Mouse (Mus musculus): ENCODE data around the gene Atp10a. TPM values are rescaled to one million over a fixed set of nuclear protein-coding genes. Genes with fewer than 3 reads are reported as not detected.

Atp10a gene
- polyA plus RNA-seq, 1 experiment from 2014 or later: 2.4 TPM

DNA sequence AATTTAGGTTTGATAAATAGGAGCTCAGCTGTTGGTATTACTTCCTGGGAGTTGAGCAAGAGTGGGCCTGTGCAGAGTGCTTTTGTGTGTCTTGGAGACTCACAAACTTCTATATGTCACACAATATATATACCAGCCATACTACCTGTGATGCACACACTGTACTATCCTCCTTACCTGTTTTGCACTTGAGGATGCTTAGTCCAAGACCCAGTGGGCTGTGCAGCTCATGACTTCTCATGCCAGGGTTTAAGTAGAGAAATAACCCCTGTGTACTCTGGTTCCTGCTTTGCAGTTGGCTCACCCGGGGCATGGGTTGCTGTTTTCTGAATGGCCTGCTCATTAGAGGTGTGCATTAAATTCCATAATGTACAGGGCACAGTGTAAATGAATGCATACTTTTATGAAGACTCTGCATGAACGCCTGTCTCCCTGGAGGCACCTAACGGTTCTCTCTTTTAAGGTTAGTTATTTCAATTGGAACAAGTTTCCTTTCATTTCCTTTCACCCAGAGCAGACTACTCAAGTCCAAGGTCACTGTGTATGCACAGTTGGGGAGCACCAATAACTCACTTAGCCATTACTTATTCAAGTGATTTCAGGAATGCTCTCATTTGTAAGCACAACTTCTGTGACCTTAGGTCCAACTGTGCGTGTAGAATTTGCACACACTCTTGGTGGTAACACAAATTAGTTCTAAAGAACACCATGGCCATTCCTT lies 63.4 kb downstream of the Atp10a start:
- Histone ChIP-seq H3K9me3 (no peaks in the 10 kb centered on the region), H3K4me1 (no peaks in the 10 kb centered on the region)
- no peak for ATAC-seq (ENCODE audit: low FRiP score, low read depth)

DNA sequence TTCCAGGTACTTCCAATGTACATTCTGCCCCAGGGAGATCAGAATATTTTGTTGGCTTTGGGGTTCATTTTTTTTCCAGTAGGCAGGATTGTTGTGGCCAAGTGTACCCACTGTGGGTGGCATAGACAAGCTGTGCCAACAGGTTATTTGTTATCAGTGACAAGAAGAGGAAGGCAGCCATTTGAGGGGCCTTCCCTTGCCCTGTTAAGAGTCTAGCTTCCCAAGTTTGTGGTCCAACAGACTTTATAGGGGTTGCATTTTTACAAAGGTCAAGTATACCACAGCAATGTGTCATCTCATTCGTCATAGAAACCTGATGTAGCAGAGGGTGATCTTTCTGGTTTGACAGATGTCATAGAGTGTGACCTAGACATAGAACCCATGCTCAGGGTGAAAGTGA lies 66.3 kb downstream of the Atp10a start:
- no peak overlapping the region for H3K9ac ChIP-seq (replicated peaks)
- WGBS: 94% methylated on average over 1 of the region's 1 CpGs
- H3K27me3 ChIP-seq: no peaks in the 10 kb centered on the region
- H3K27ac ChIP-seq (replicated peaks): no peak overlapping the region
- no peaks in the 10 kb centered on the region for H3K4me1 ChIP-seq
- H3K4me2 ChIP-seq (replicated peaks): no peak overlapping the region
- no peak for ATAC-seq (ENCODE audit: low FRiP score, low read depth)
- no peak overlapping the region for H3K4me3 ChIP-seq
- no peaks in the 10 kb centered on the region for H3K9me3 ChIP-seq
- H3K36me3 ChIP-seq: no peaks in the 10 kb centered on the region

More for the DNA sequence above, 63.4 kb downstream of the Atp10a start:
- Histone ChIP-seq H3K27me3 (no peaks in the 10 kb centered on the region), H3K4me2 (replicated peaks) (no peak overlapping the region), H3K36me3 (no peaks in the 10 kb centered on the region), H3K4me3 (no peak overlapping the region), H3K9ac (replicated peaks) (no peak overlapping the region), H3K27ac (replicated peaks) (no peak overlapping the region)
- 73% methylated on average over 4 of the region's 4 CpGs for WGBS

DNA sequence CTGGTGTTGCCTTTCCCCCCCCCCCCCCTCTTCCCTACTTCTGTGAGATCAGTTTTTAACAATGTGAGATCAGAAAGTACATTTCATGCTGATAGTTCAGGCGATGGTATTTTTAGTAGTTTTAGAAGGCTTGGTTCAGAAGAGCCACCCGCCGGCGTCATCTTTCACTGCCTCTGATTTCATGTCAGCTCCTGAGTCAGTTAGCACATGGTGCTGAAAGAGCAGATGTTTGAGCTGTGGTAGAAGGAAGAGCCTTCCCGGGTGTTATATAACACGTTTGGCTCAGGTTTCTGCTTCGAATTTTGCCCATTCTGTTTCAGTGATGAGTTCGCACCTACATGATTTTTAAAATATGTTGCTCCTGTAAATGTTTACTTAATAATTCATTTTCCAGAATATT lies 74.2 kb downstream of the Atp10a start:
- Histone ChIP-seq H3K36me3 (no peaks in the 10 kb centered on the region), H3K9ac (replicated peaks) (no peak overlapping the region), H3K27ac (replicated peaks) (no peak overlapping the region), H3K4me3 (no peak overlapping the region), H3K27me3 (no peaks in the 10 kb centered on the region), H3K9me3 (no peaks in the 10 kb centered on the region), H3K4me1 (no peaks in the 10 kb centered on the region), H3K4me2 (replicated peaks) (no peak overlapping the region)
- 71% methylated on average over 8 of the region's 8 CpGs for WGBS
- no peak for ATAC-seq (ENCODE audit: low FRiP score, low read depth)

DNA sequence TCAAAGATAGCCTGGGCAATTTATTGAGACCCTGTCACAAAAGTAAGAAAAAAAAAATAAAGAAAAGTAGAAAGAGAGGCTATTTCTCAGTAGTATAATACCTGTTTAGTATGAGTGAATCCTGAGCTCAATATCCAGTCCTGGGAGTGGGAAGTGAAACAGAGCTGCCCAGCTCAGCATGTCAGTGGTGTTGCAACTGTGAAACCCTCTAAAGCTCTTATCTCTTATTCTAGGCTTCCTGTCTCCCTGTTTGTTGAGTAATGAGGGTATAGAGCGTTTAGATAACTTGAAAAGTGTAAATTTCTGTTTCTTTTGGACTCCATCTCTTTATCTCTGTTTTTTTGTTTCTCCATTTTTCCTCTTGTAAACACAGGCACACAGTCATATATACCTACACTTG lies 74.9 kb downstream of the Atp10a start:
- Histone ChIP-seq H3K9me3 (no peaks in the 10 kb centered on the region), H3K27me3 (no peaks in the 10 kb centered on the region), H3K27ac (replicated peaks) (no peak overlapping the region), H3K4me3 (no peak overlapping the region), H3K9ac (replicated peaks) (no peak overlapping the region), H3K4me2 (replicated peaks) (no peak overlapping the region), H3K36me3 (no peaks in the 10 kb centered on the region), H3K4me1 (no peaks in the 10 kb centered on the region)
- ATAC-seq (ENCODE audit: low FRiP score, low read depth): no peak
- 89% methylated on average over 1 of the region's 1 CpGs for WGBS

DNA sequence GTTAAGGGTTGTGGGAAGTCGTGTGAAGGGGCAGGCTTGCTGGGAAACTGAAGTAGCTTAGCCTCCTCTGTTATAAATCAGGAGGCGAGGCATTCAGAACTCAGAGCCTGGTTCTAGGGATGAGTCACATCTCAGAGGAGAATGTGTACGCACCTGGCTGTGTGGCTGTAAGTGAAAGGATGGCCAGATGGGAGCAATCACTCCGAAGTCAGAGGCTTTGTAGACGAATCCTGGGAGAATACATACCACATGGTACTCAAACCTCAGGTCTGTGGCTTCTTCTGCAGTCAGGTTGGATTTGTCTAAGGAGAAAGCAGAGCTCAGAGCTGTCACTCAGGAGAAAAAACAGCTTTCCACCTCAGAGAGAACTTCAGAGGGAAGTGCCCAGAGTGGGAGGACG lies 76.4 kb downstream of the Atp10a start:
- ATAC-seq (ENCODE audit: low FRiP score, low read depth): no peak; the same call in 1 of the 2 replicates
- no peaks in the 10 kb centered on the region for H3K27me3 ChIP-seq
- H3K9ac ChIP-seq (replicated peaks): no peak overlapping the region
- H3K4me1 ChIP-seq: no peaks in the 10 kb centered on the region
- H3K36me3 ChIP-seq: no peaks in the 10 kb centered on the region
- 79% methylated on average over 6 of the region's 6 CpGs for WGBS
- no peaks in the 10 kb centered on the region for H3K9me3 ChIP-seq
- no peak overlapping the region for H3K27ac ChIP-seq (replicated peaks)
- H3K4me2 ChIP-seq (replicated peaks): no peak overlapping the region
- H3K4me3 ChIP-seq: no peak overlapping the region

DNA sequence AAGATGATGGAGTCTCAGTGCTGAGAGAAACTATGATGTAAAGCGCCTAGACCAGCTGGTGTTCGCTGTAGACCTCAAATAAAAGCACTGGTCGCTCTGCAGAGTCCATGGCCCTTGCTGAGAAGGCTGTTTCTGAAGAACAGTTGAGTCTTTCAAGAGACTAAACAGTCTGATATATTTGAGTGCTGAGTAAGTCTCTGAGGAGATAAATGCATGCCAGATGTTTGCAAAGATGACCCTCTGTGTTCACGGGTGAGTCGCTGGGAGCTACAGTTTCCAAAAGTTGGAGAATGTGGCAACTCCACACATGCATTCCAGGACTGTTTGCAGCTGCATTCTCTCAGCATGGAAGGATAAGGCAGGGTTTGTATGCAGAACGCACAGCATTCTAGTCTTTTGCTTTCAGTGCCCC lies 77.5 kb downstream of the Atp10a start:
- no peak overlapping the region for H3K4me2 ChIP-seq (replicated peaks)
- H3K9me3 ChIP-seq: no peaks in the 10 kb centered on the region
- no peak for ATAC-seq (ENCODE audit: low FRiP score, low read depth)
- no peak overlapping the region for H3K27ac ChIP-seq (replicated peaks)
- H3K27me3 ChIP-seq: no peaks in the 10 kb centered on the region
- no peak overlapping the region for H3K4me3 ChIP-seq
- no peak overlapping the region for H3K9ac ChIP-seq (replicated peaks)
- H3K36me3 ChIP-seq: no peaks in the 10 kb centered on the region
- no peaks in the 10 kb centered on the region for H3K4me1 ChIP-seq
- WGBS: 79% methylated on average over 6 of the region's 6 CpGs

DNA sequence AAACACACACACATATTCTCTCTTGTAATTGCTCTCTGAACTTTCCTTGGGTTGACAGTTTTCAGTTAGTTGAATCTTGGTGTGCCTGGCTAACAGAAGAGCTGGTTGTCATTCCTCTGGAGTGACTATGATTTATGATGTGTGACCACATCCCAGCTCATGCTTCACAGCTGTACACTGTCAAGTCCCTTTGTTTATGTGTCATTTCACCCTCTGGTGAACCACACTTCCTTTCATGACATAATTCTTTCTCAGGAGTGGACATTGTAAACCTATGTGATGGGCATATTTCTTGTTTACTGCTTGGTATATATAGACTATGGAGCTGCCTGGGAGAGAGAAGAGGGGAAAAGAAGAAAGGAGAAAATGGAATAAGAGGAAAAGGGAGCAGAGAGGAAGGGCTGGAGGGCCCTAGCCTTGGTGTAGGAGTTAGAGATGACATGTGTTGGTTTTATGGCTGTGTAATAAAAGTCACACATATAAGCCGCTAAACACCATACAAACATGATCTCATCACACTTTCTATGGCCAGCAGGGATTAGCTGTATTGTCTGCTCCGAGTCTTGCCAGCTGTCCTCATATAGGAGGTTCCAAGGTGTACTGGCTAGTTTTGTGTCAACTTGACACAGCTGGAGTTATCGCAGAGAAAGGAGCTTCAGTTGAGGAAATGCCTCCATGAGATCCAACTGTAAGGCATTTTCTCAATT lies 81.0 kb downstream of the Atp10a start:
- H3K9me3 ChIP-seq: no peaks in the 10 kb centered on the region
- H3K4me2 ChIP-seq (replicated peaks): no peak overlapping the region
- H3K4me1 ChIP-seq: no peaks in the 10 kb centered on the region
- no peak overlapping the region for H3K9ac ChIP-seq (replicated peaks)
- no peaks in the 10 kb centered on the region for H3K27me3 ChIP-seq
- H3K27ac ChIP-seq (replicated peaks): no peak overlapping the region
- no peaks in the 10 kb centered on the region for H3K36me3 ChIP-seq
- no peak for ATAC-seq (ENCODE audit: low FRiP score, low read depth)
- whole genome bisulfite sequencing: 86% methylated on average over 3 of the region's 3 CpGs
- no peak overlapping the region for H3K4me3 ChIP-seq

DNA sequence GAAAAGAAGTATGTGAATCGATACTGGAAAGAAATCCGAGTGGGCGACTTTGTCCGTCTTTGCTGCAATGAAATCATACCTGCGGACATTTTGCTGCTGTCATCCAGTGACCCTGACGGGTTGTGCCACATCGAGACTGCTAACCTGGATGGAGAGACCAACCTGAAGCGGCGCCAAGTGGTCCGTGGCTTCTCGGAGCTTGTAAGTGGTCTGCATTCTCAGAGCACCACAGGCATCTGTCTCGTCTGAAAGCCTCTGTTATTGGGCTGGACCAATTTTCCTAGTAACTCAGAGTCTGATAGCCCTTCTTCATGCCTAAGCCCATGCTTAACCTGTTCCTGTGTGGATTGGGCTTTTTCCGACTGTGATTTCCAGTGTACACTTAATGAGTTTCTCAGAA lies 84.2 kb downstream of the Atp10a start:
- no peak overlapping the region for H3K4me3 ChIP-seq
- no peak overlapping the region for H3K27ac ChIP-seq (replicated peaks)
- H3K9me3 ChIP-seq: no peaks in the 10 kb centered on the region
- H3K4me1 ChIP-seq: no peaks in the 10 kb centered on the region
- no peak overlapping the region for H3K9ac ChIP-seq (replicated peaks)
- H3K27me3 ChIP-seq: no peaks in the 10 kb centered on the region
- WGBS: 93% methylated on average over 13 of the region's 13 CpGs
- ATAC-seq (ENCODE audit: low FRiP score, low read depth): no peak
- H3K4me2 ChIP-seq (replicated peaks): no peak overlapping the region
- no peaks in the 10 kb centered on the region for H3K36me3 ChIP-seq

DNA sequence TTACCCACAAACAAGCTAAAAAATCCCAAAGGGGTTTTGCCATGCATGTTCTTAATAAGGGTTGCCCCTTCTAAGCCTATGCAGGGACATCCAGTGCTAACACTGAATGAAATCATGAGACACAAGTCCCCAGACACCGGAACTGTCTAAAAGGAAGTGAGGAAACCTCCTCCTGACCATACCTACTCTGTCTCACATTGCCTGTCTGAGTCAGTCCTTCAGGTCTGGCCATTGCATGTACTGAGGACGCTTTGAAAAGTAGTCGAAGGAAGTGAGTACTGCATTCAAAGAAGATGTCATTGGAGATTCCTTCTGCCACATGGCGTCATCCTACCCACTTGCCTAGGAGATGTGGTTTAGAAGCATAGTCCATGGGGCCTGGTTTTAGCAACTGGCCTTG lies 84.9 kb downstream of the Atp10a start:
- WGBS: 95% methylated on average over 4 of the region's 4 CpGs

DNA sequence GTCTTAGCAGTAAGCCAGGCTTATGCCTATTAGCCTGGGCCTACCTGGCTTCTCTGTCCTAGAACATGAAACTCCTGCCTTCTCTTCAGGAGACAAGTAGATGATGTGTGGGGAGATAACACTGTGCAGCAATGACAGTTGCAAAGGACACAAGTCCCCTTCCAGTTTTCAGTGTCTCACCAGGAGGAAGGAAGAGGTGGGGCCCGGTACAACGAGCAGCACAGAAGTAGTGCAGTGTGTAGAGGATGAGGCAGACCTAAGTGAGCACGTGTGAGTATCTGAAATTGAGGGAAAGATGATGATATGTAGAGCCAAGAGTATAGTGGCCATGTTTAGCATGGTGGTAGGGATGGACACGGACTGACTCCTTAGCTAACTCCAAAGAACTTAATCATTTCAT lies 86.0 kb downstream of the Atp10a start:
- no peak overlapping the region for H3K9ac ChIP-seq (replicated peaks)
- no peak overlapping the region for H3K4me2 ChIP-seq (replicated peaks)
- no peaks in the 10 kb centered on the region for H3K36me3 ChIP-seq
- H3K9me3 ChIP-seq: no peaks in the 10 kb centered on the region
- WGBS: 85% methylated on average over 4 of the region's 4 CpGs
- no peak overlapping the region for H3K27ac ChIP-seq (replicated peaks)
- no peak for ATAC-seq (ENCODE audit: low FRiP score, low read depth)
- no peak overlapping the region for H3K4me3 ChIP-seq
- no peaks in the 10 kb centered on the region for H3K27me3 ChIP-seq
- H3K4me1 ChIP-seq: no peaks in the 10 kb centered on the region

More for the DNA sequence above, 84.9 kb downstream of the Atp10a start:
- Histone ChIP-seq H3K4me2 (replicated peaks) (no peak overlapping the region), H3K36me3 (no peaks in the 10 kb centered on the region), H3K27me3 (no peaks in the 10 kb centered on the region), H3K9me3 (no peaks in the 10 kb centered on the region), H3K9ac (replicated peaks) (no peak overlapping the region), H3K27ac (replicated peaks) (no peak overlapping the region), H3K4me1 (no peaks in the 10 kb centered on the region), H3K4me3 (no peak overlapping the region)
- no peak for ATAC-seq (ENCODE audit: low FRiP score, low read depth)

DNA sequence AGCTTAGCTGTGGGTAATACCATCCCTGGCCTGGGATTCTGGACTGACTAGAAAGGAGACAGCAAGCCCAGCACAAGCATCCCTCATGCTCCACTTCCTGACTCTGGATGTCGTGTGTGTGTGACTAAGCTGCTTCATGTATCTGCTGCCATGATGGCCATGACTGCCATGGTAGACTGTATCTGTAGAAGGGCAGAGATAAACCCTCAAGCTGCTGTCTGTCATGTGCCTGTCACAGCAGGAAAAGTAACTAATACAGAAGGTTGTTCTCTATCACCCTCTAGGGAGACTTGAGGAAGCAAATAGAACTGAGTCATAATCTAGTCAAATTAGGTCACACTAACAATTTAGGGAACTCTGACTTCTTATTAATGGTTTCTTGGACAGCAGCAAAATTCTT lies 86.7 kb downstream of the Atp10a start:
- no peaks in the 10 kb centered on the region for H3K9me3 ChIP-seq
- WGBS: 30% methylated on average over 1 of the region's 1 CpGs
- no peak for ATAC-seq (ENCODE audit: low FRiP score, low read depth)
- no peak overlapping the region for H3K4me2 ChIP-seq (replicated peaks)
- H3K9ac ChIP-seq (replicated peaks): no peak overlapping the region
- H3K36me3 ChIP-seq: no peaks in the 10 kb centered on the region
- H3K4me1 ChIP-seq: no peaks in the 10 kb centered on the region
- H3K27ac ChIP-seq (replicated peaks): no peak overlapping the region
- no peaks in the 10 kb centered on the region for H3K27me3 ChIP-seq
- H3K4me3 ChIP-seq: no peak overlapping the region

DNA sequence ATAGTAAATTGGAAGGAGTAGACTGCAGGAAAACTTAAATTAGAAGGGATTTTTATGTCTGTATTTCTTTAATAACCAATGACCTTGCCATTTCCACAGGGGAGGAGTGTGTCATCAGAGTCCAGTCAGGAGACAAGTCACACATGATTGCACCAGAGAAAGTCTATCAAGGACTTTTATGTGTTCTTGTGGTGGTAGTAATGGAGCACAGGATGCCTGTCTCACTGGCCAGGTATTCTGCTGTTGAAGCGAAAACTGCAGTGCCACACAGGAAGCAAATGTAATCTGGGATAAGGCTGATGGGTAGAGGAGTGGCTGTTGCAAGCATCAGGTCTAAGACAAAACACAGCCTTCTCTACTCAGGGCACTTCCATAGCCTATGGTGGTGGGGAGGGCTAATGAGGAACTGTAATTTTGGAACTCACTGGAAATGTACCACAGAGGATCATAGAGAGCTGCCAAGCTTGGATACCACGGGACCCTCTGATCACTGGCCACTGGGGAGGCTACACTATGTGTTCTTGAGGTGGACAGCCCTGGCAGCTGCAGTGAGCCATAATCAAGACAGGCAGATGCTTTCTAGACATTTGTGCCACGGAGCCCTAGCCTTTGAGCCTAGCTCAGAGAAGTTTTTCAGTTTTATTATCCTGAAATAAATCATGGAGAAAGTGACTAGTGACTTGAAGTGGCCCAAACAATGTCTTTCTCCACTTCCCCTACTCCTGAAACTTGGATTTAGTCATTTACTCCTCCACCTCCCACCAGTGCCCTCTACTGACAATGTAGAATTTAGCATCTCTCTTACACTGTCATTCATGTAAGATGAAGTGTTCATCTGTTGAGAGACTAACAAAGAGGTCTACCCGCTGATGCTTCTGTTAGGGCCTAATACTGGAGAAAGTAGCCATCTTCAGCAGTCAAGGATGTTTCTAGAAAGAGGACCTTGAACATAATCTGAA lies 87.7 kb downstream of the Atp10a start:
- Histone ChIP-seq H3K9ac (replicated peaks) (no peak overlapping the region), H3K36me3 (no peaks in the 10 kb centered on the region), H3K9me3 (no peaks in the 10 kb centered on the region), H3K4me2 (replicated peaks) (no peak overlapping the region), H3K4me1 (no peaks in the 10 kb centered on the region), H3K27me3 (no peaks in the 10 kb centered on the region), H3K27ac (replicated peaks) (no peak overlapping the region), H3K4me3 (no peak overlapping the region)
- WGBS: 72% methylated on average over 4 of the region's 4 CpGs
- ATAC-seq (ENCODE audit: low FRiP score, low read depth): no peak
